Mouse (Mus musculus) E14TG2a.4 (cell line): ENCODE measurements around the gene Spdef.

Source experiments
- CTCF ChIP-seq: conservative IDR thresholded peaks from 2 replicates; pipeline ENCODE4 v1.5.1; 2014; ENCODE audit warnings: low read length
- NANOG ChIP-seq: IDR thresholded peaks from 2 replicates; pipeline ENCODE4 v1.6.1; 2014; ENCODE audit warnings: borderline replicate concordance, low read length, mixed read lengths
- POU5F1 ChIP-seq: IDR thresholded peaks from 2 replicates; pipeline ENCODE4 v1.6.1; 2014; ENCODE audit warnings: low read length, borderline replicate concordance

DNA sequence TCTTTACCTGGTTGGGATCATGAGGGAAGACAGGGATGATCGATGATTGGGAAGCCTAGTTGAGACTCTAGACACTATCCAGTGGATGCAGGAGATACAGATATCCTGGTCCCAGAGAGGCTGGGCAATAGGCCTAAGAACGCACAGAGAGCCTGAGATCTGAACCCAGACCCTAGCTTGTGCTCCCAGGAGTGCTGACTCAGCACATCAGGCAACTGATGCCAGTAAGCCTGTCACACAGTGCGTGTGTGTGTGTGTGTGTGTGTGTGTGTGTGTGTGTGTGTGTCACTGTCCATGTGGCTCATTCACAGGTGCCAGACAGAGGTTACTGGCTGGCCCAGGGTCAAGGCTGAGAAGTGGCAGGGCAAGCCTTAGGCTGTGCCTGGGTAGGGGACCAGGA is 3.9 kb upstream of the Spdef start:
- TF ChIP-seq CTCF = no peak
- TF ChIP-seq NANOG = no peak
- no peak for TF ChIP-seq POU5F1
